Mouse (Mus musculus) embryonic facial prominence, embryonic 14.5 days (tissue): ENCODE data around the gene Mei4. TPM values are rescaled to one million over a fixed set of nuclear protein-coding genes. Genes with fewer than 3 reads are reported as not detected.

Source experiments
- ATAC-seq: fragments of 200-750 bp; cut with Nextera tagmentation; 2 replicates; pipeline ENCODE4 v1.8.0; 2017; ENCODE audit warnings: low read depth, moderate number of reproducible peaks, moderate TSS enrichment
- DNase-seq: peaks from one replicate; pipeline ENCODE4 v3.0.0-alpha.2; 2015; ENCODE audit warnings: low spot score
- H3K27ac ChIP-seq: fragments of 300-500 bp; sonication (generic); replicated peaks from 2 replicates; pipeline ENCODE4 v1.5.1; 2014; ENCODE audit warnings: low read depth, mild to moderate bottlenecking, low read length, moderate library complexity
- H3K27me3 ChIP-seq: fragments of 300-500 bp; sonication (generic); replicated peaks from 2 replicates; pipeline ENCODE4 v1.6.1; 2014; ENCODE audit warnings: low read length; ENCODE audit not compliant: control insufficient read depth, insufficient read depth
- H3K36me3 ChIP-seq: fragments of 300-500 bp; sonication (generic); 2 replicates; pipeline ENCODE4 v1.6.1; 2014; ENCODE audit warnings: low read length, mixed read lengths; ENCODE audit not compliant: control insufficient read depth, insufficient read depth
- H3K4me1 ChIP-seq: fragments of 300-500 bp; sonication (generic); 2 replicates; pipeline ENCODE4 v1.6.1; 2014; ENCODE audit warnings: antibody characterized with exemption, low read length; ENCODE audit not compliant: control insufficient read depth, insufficient read depth
- H3K4me2 ChIP-seq: fragments of 300-500 bp; sonication (generic); 2 replicates; pipeline ENCODE4 v1.6.1; 2014; ENCODE audit warnings: low read depth, mild to moderate bottlenecking, low read length, moderate library complexity, mixed read lengths
- H3K4me3 ChIP-seq: fragments of 300-500 bp; sonication (generic); 2 replicates; pipeline ENCODE4 v1.5.1; 2014; ENCODE audit warnings: low read depth, mild to moderate bottlenecking, low read length
- H3K9ac ChIP-seq: fragments of 300-500 bp; sonication (generic); 2 replicates; pipeline ENCODE4 v1.6.1; 2014; ENCODE audit warnings: low read depth, mild to moderate bottlenecking, low read length, moderate library complexity, mixed read lengths
- H3K9me3 ChIP-seq: fragments of 300-500 bp; sonication (generic); 2 replicates; pipeline ENCODE4 v1.6.1; 2016; ENCODE audit warnings: low read length; ENCODE audit not compliant: control insufficient read depth
- WGBS: fragments of 180-500 bp; shearing (Covaris S2); extraction: QIAGEN DNeasy Blood & Tissue Kit; methylation state at CpG from one replicate; pipeline ENCODE4 v1.1.7; 2014; 5-methylcytosine and 5-hydroxymethylcytosine counted together
- polyA plus RNA-seq: library from polyadenylated mRNA; unstranded; fragments of >200 nt; fragmentation: Nextera tagmentation; extraction: Ambion mirVana; gene quantifications from 2 replicates; pipeline ENCODE4 v1.2.1, GENCODE M21; 2014

The Mei4 gene
- 0.63 and 1.3 TPM in 2 replicates for polyA plus RNA-seq

- H3K4me1 ChIP-seq = no peaks in the 10 kb centered on the region
- peaks cover 10% of the 10 kb centered on the region for H3K27me3 ChIP-seq
- H3K9me3 ChIP-seq = no peaks in the 10 kb centered on the region
- peak within 1 kb of the TSS; percentile 84 for H3K4me2 ChIP-seq
- peak; percentile 95 for DNase-seq
- peak within 1 kb of the TSS; percentile 55 for H3K4me3 ChIP-seq
- H3K36me3 ChIP-seq = no peaks in the 10 kb centered on the region
- peak within 1 kb of the TSS; percentile 67 for H3K9ac ChIP-seq
- no peak within 1 kb of the TSS for H3K27ac ChIP-seq
- 3% methylated on average over 21 of the region's 32 CpGs for WGBS
- peak; percentile 100 for ATAC-seq
Measured at GRCm38 (mm10) chr9:81863181-81863887, at the start of gene Mei4. Mei4 (plus strand) TSS chr9:81863670.

- DNase-seq (no peak), ATAC-seq (no peak)
- no peaks in the 10 kb centered on the region for H3K9me3 ChIP-seq
- no peaks in the 10 kb centered on the region for H3K36me3 ChIP-seq
- no peak overlapping the region for H3K4me3 ChIP-seq
- no peak overlapping the region for H3K9ac ChIP-seq
- H3K27ac ChIP-seq = no peak overlapping the region
- WGBS = 87% methylated on average over 1 of the region's 1 CpGs
- H3K4me2 ChIP-seq = no peak overlapping the region
- no peaks in the 10 kb centered on the region for H3K27me3 ChIP-seq
- no peaks in the 10 kb centered on the region for H3K4me1 ChIP-seq
Measured at GRCm38 (mm10) chr9:81819715-81820373, 43.6 kb upstream of the Mei4 start.

GRCm38 (mm10) chr9:81827560-81827959 is 35.9 kb upstream of the Mei4 start:
- Histone ChIP-seq H3K4me2 (no peak overlapping the region), H3K27me3 (no peaks in the 10 kb centered on the region), H3K4me1 (no peaks in the 10 kb centered on the region), H3K9ac (no peak overlapping the region), H3K9me3 (no peaks in the 10 kb centered on the region), H3K36me3 (no peaks in the 10 kb centered on the region), H3K27ac (no peak overlapping the region), H3K4me3 (no peak overlapping the region)
- no peak for DNase-seq
- ATAC-seq = no peak
- 87% methylated on average over 2 of the region's 2 CpGs for WGBS

- H3K4me3 ChIP-seq = no peak overlapping the region
Measured at GRCm38 (mm10) chr9:81834056-81834455, 29.4 kb upstream of the Mei4 start.

GRCm38 (mm10) chr9:81858861-81859260 is 4.6 kb upstream of the Mei4 start:
- Histone ChIP-seq H3K27ac (no peak overlapping the region), H3K4me2 (no peak overlapping the region), H3K9me3 (no peaks in the 10 kb centered on the region), H3K4me1 (no peaks in the 10 kb centered on the region), H3K36me3 (no peaks in the 10 kb centered on the region), H3K4me3 (no peak overlapping the region), H3K9ac (no peak overlapping the region), H3K27me3 (peaks cover 10% of the 10 kb centered on the region)
- DNase-seq = no peak
- WGBS = 30% methylated on average over 1 of the region's 1 CpGs
- no peak for ATAC-seq

More at GRCm38 (mm10) chr9:81834056-81834455, 29.4 kb upstream of the Mei4 start:
- H3K4me2 ChIP-seq = no peak overlapping the region
- no peak for ATAC-seq
- DNase-seq = no peak
- no peaks in the 10 kb centered on the region for H3K36me3 ChIP-seq
- no peaks in the 10 kb centered on the region for H3K27me3 ChIP-seq
- no peak overlapping the region for H3K9ac ChIP-seq
- H3K27ac ChIP-seq = no peak overlapping the region
- H3K9me3 ChIP-seq = no peaks in the 10 kb centered on the region
- H3K4me1 ChIP-seq = no peaks in the 10 kb centered on the region

- DNase-seq (no peak), ATAC-seq (no peak; the same call in 1 of the 2 replicates)
- Histone ChIP-seq H3K9me3 (no peaks in the 10 kb centered on the region), H3K9ac (peak overlapping the region; percentile 67), H3K4me2 (peak overlapping the region; percentile 84), H3K36me3 (no peaks in the 10 kb centered on the region), H3K4me1 (no peaks in the 10 kb centered on the region), H3K27me3 (peaks cover 10% of the 10 kb centered on the region), H3K4me3 (peak overlapping the region; percentile 55), H3K27ac (no peak overlapping the region)
- 21% methylated on average over 13 of the region's 13 CpGs for WGBS
Measured at GRCm38 (mm10) chr9:81863888-81864234, 391 bp downstream of the Mei4 start.

- no peak overlapping the region for H3K4me3 ChIP-seq
Measured at GRCm38 (mm10) chr9:81866032-81866431, 2.6 kb downstream of the Mei4 start.

GRCm38 (mm10) chr9:81921456-81921855 is 58.0 kb downstream of the Mei4 start:
- Histone ChIP-seq H3K4me2 (no peak overlapping the region), H3K4me1 (no peaks in the 10 kb centered on the region), H3K27ac (no peak overlapping the region), H3K9me3 (no peaks in the 10 kb centered on the region), H3K27me3 (no peaks in the 10 kb centered on the region), H3K9ac (no peak overlapping the region), H3K36me3 (no peaks in the 10 kb centered on the region), H3K4me3 (no peak overlapping the region)
- WGBS = 93% methylated on average over 1 of the region's 1 CpGs
- DNase-seq (no peak), ATAC-seq (no peak)

More at GRCm38 (mm10) chr9:81866032-81866431, 2.6 kb downstream of the Mei4 start:
- H3K9me3 ChIP-seq = no peaks in the 10 kb centered on the region
- H3K27me3 ChIP-seq = peaks cover 10% of the 10 kb centered on the region
- WGBS = 74% methylated on average over 2 of the region's 2 CpGs
- no peak overlapping the region for H3K4me2 ChIP-seq
- no peaks in the 10 kb centered on the region for H3K4me1 ChIP-seq
- ATAC-seq = no peak
- no peak overlapping the region for H3K9ac ChIP-seq
- no peaks in the 10 kb centered on the region for H3K36me3 ChIP-seq
- no peak overlapping the region for H3K27ac ChIP-seq
- no peak for DNase-seq

- Histone ChIP-seq H3K4me2 (no peak overlapping the region), H3K9me3 (no peaks in the 10 kb centered on the region), H3K9ac (no peak overlapping the region), H3K36me3 (no peaks in the 10 kb centered on the region), H3K4me1 (no peaks in the 10 kb centered on the region), H3K27ac (no peak overlapping the region), H3K4me3 (no peak overlapping the region), H3K27me3 (no peaks in the 10 kb centered on the region)
- no peak for ATAC-seq
- no peak for DNase-seq
Measured at GRCm38 (mm10) chr9:81924744-81925143, 61.3 kb downstream of the Mei4 start.
